Mouse (Mus musculus): ENCODE measurements around the gene Hinfp. TPM values are rescaled to one million over a fixed set of nuclear protein-coding genes. Genes with fewer than 3 reads are reported as not detected.
"Not testable (repeated sequence)": the region's sequence is repeated elsewhere in the genome, so short reads cannot be mapped to it uniquely, and the experiment has no call there.

Hinfp gene
- total RNA-seq, 2 experiments from 2014 or later, result 17.3 to 24.4 TPM

GRCm38 (mm10) chr9:44332918-44333638 lies 27.6 kb upstream of the Hinfp start:
- no peak for DNase-seq

- no peak for DNase-seq
Observed at GRCm38 (mm10) chr9:44330736-44331135, 25.3 kb upstream of the Hinfp start.

GRCm38 (mm10) chr9:44327926-44328325 lies 22.5 kb upstream of the Hinfp start:
- no peak for DNase-seq

GRCm38 (mm10) chr9:44327064-44327711 lies 21.7 kb upstream of the Hinfp start:
- no peak for DNase-seq

- peak; percentile 86 for DNase-seq
Observed at GRCm38 (mm10) chr9:44326371-44327063, 21.0 kb upstream of the Hinfp start.

- DNase-seq, result no peak
Observed at GRCm38 (mm10) chr9:44325768-44326370, 20.4 kb upstream of the Hinfp start, which contains the start of gene Dpagt1. Gene Dpagt1, plus strand, starts transcription at chr9:44326019.

GRCm38 (mm10) chr9:44325032-44325767 lies 19.7 kb upstream of the Hinfp start:
- not testable (repeated sequence) for DNase-seq

- DNase-seq, result peak; percentile 60
Observed at GRCm38 (mm10) chr9:44324147-44324546, 18.7 kb upstream of the Hinfp start.

GRCm38 (mm10) chr9:44323656-44324055 lies 18.2 kb upstream of the Hinfp start:
- DNase-seq, result not testable (repeated sequence)

- DNase-seq, result no peak
Observed at GRCm38 (mm10) chr9:44320799-44321133, 15.3 kb upstream of the Hinfp start.

- peak; percentile 91 for DNase-seq
Observed at GRCm38 (mm10) chr9:44319887-44320798, 14.7 kb upstream of the Hinfp start, which contains the start of gene C2cd2l. Gene C2cd2l, minus strand, starts transcription at chr9:44320285.

- peak; percentile 56 for DNase-seq
Observed at GRCm38 (mm10) chr9:44319105-44319886, 13.8 kb upstream of the Hinfp start.

- DNase-seq, result no peak
Observed at GRCm38 (mm10) chr9:44318826-44319095, 13.3 kb upstream of the Hinfp start.

- peak; percentile 46 for DNase-seq
Observed at GRCm38 (mm10) chr9:44318076-44318825, 12.8 kb upstream of the Hinfp start.

GRCm38 (mm10) chr9:44317452-44317851 lies 12.0 kb upstream of the Hinfp start:
- no peak for DNase-seq

- DNase-seq, result no peak
Observed at GRCm38 (mm10) chr9:44314910-44315309, 9.4 kb upstream of the Hinfp start.

GRCm38 (mm10) chr9:44314257-44314547 lies 8.7 kb upstream of the Hinfp start:
- DNase-seq, result no peak

- DNase-seq, result no peak
Observed at GRCm38 (mm10) chr9:44313476-44314256, 8.2 kb upstream of the Hinfp start.
